Mouse (Mus musculus): ENCODE measurements at regions not wholly inside any gene's neighbourhood (a gene's known extent, or its start where the extent isn't known, plus 50 kb on each side); places are given as distances from the start of the nearest gene placed in this dataset.

DNA sequence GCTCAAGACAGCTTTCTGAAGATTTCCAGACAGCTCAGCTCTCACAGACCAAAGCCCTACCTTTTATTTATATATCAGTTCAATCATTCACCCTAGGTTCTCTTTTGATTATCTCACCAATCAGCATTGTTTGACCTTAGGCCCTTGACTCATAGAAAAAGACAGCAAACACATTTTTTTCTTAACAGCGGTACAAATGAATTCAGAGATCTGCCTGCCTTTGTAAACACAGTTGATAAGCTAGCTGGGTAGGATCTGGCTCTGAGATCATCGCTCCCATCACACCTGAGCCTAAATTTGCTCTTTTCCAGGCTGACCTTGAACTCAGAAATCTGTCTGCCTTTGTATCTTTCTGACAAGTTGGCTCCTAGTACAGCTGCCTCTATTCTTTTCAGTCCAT, 174.9 kb upstream of the Egln3 start:
- WGBS = 94% methylated on average over 2 of the region's 2 CpGs
- Histone ChIP-seq H3K9ac (ENCODE audit: low read depth, low read length) (no peak overlapping the region), H3K27me3 (ENCODE audit: control insufficient read depth, insufficient read depth, low read length) (no peaks in the 10 kb centered on the region), H3K4me3 (no peak overlapping the region), H3K36me3 (ENCODE audit: control insufficient read depth, insufficient read depth, low read length) (no peaks in the 10 kb centered on the region), H3K27ac (no peak overlapping the region), H3K4me1 (ENCODE audit: control insufficient read depth, insufficient read depth, low read length) (no peaks in the 10 kb centered on the region), H3K79me2 (replicated peaks; ENCODE audit: control insufficient read depth, insufficient read depth, low read length) (no peaks in the 10 kb centered on the region)
- intact Hi-C loops (cut with DNase I) = no loop called here
- no peak for DNase-seq
- no peak for TF ChIP-seq EP300 (IDR thresholded peaks at IDR 0.05; ENCODE audit: insufficient read depth, low read depth, low read length)
- TF ChIP-seq POLR2A (IDR thresholded peaks at IDR 0.05; ENCODE audit: insufficient read depth, low read depth, low read length) = no peak
- TF ChIP-seq CTCF (IDR thresholded peaks at IDR 0.05) = no peak

DNA sequence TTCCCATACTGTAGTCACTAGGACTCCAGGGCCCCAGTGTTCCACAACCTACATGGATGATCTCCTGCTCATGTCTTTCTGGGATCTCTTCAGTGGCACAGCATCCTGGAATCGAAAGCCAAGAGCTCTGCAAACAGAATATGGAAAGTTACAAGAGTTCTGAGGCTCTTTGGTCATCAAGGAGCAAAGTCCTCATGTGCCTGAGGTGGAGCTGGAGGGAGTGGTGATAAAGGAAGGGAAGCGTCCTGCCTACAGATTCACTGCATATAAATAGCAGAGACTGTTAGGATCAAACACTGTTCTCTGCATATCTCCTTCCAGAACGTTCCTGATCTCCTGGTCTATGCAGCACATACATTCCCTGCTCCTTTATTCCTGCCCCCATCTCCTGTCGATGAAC, 170.4 kb upstream of the Egln3 start:
- Histone ChIP-seq H3K4me1 (ENCODE audit: control insufficient read depth, insufficient read depth, low read length) (no peaks in the 10 kb centered on the region), H3K9ac (ENCODE audit: low read depth, low read length) (no peak overlapping the region), H3K4me3 (no peak overlapping the region), H3K79me2 (replicated peaks; ENCODE audit: control insufficient read depth, insufficient read depth, low read length) (no peaks in the 10 kb centered on the region), H3K36me3 (ENCODE audit: control insufficient read depth, insufficient read depth, low read length) (no peaks in the 10 kb centered on the region), H3K27ac (no peak overlapping the region), H3K27me3 (ENCODE audit: control insufficient read depth, insufficient read depth, low read length) (no peaks in the 10 kb centered on the region)
- no peak for TF ChIP-seq POLR2A (IDR thresholded peaks at IDR 0.05; ENCODE audit: insufficient read depth, low read depth, low read length)
- TF ChIP-seq EP300 (IDR thresholded peaks at IDR 0.05; ENCODE audit: insufficient read depth, low read depth, low read length) = no peak
- TF ChIP-seq CTCF (IDR thresholded peaks at IDR 0.05) = no peak
- intact Hi-C loops (cut with DNase I) = no loop called here
- no peak for DNase-seq
- 65% methylated on average over 4 of the region's 4 CpGs for WGBS

DNA sequence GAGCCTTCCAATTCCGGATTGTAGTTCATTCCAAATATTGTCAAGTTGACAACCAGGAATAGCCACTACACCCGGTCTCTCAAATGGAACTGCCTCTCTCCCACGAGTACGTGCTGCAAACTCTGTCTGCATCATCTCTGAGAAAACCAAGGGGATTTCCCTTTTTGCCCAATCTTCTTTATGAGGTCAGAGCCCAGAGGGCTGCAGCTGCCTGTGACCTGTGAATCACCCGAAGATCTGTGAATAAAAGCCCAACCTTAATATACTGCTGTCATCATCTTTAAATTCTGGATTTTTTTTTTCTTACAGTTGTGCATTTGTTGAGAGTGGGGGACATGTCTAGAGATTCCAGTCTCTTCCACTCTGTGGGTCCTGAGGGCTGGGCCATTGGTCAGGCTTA, 165.6 kb upstream of the Egln3 start:
- H3K4me1 ChIP-seq (ENCODE audit: control insufficient read depth, insufficient read depth, low read length) = no peaks in the 10 kb centered on the region
- no peak overlapping the region for H3K4me3 ChIP-seq
- 43% methylated on average over 5 of the region's 5 CpGs for WGBS
- TF ChIP-seq CTCF (IDR thresholded peaks at IDR 0.05) (no peak), EP300 (IDR thresholded peaks at IDR 0.05; ENCODE audit: insufficient read depth, low read depth, low read length) (no peak), POLR2A (IDR thresholded peaks at IDR 0.05; ENCODE audit: insufficient read depth, low read depth, low read length) (no peak)
- H3K79me2 ChIP-seq (replicated peaks; ENCODE audit: control insufficient read depth, insufficient read depth, low read length) = no peaks in the 10 kb centered on the region
- no peaks in the 10 kb centered on the region for H3K27me3 ChIP-seq (ENCODE audit: control insufficient read depth, insufficient read depth, low read length)
- H3K9ac ChIP-seq (ENCODE audit: low read depth, low read length) = no peak overlapping the region
- intact Hi-C loops (cut with DNase I) = no loop called here
- DNase-seq = no peak
- H3K27ac ChIP-seq = no peak overlapping the region
- no peaks in the 10 kb centered on the region for H3K36me3 ChIP-seq (ENCODE audit: control insufficient read depth, insufficient read depth, low read length)

DNA sequence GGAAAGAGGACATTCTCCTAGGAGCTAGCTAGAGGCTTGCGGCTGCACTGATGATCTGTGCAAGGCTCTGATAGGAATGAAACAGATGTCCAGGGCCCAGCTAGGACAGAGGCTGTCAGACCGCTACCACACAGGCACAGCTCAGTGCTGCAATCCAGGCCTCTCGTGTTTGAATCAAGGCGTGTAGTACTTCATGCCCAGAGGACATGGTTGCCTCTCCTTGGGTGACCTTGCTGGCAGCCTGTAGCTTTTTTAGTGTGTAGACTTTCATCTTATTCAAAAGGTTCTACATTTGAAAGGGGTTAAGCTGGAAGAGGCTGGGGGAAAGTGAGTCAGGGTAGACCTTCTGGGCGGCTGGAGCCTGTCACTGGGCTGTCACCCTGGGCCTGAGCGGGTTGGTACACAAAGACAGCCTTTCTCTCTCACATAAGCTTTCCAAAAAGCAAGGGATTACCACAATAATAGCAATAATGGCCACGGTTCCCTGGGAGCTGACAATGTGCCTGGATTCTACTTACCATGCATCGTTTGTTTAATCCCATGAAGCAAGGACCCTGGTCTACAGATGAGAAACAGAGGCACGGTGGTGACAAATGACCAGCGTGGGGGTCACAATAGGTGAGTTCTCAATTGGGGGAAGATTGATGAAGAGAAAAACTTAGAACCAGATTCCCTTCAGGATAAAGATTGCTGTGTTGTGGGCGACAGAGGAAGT, 160.9 kb upstream of the Egln3 start:
- Histone ChIP-seq H3K4me1 (ENCODE audit: control insufficient read depth, insufficient read depth, low read length) (no peaks in the 10 kb centered on the region), H3K79me2 (replicated peaks; ENCODE audit: control insufficient read depth, insufficient read depth, low read length) (no peaks in the 10 kb centered on the region), H3K27me3 (ENCODE audit: control insufficient read depth, insufficient read depth, low read length) (no peaks in the 10 kb centered on the region), H3K36me3 (ENCODE audit: control insufficient read depth, insufficient read depth, low read length) (no peaks in the 10 kb centered on the region), H3K4me3 (no peak overlapping the region), H3K9ac (ENCODE audit: low read depth, low read length) (no peak overlapping the region), H3K27ac (no peak overlapping the region)
- no peak for DNase-seq
- no peak for TF ChIP-seq CTCF (IDR thresholded peaks at IDR 0.05)
- no peak for TF ChIP-seq EP300 (IDR thresholded peaks at IDR 0.05; ENCODE audit: insufficient read depth, low read depth, low read length)
- TF ChIP-seq POLR2A (IDR thresholded peaks at IDR 0.05; ENCODE audit: insufficient read depth, low read depth, low read length) = no peak
- 85% methylated on average over 11 of the region's 11 CpGs for WGBS
- intact Hi-C loops (cut with DNase I) = no loop called here

DNA sequence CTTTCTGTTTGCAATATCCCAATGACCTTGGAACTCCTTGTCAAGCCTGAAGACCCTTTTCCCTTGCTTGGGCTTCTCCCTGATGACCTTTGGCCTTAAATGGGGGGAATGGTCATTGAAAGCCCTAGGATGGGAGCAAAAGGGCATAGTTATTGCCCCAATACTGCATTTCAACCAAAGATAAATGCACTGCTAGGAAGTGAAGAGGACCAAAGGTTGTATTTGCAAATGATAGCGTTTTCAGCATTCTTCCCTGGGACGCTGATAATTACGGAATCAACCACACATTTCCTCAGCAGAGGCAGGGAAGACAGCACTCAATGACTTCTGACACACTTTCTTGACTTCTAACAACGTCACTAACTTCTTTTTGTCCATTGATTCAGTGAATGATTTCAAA, 158.1 kb upstream of the Egln3 start:
- no peak for TF ChIP-seq EP300 (IDR thresholded peaks at IDR 0.05; ENCODE audit: insufficient read depth, low read depth, low read length)
- no peak for TF ChIP-seq POLR2A (IDR thresholded peaks at IDR 0.05; ENCODE audit: insufficient read depth, low read depth, low read length)
- no peak for TF ChIP-seq CTCF (IDR thresholded peaks at IDR 0.05)
- no peak for DNase-seq
- Histone ChIP-seq H3K79me2 (replicated peaks; ENCODE audit: control insufficient read depth, insufficient read depth, low read length) (no peaks in the 10 kb centered on the region), H3K4me3 (no peak overlapping the region), H3K36me3 (ENCODE audit: control insufficient read depth, insufficient read depth, low read length) (no peaks in the 10 kb centered on the region), H3K27ac (no peak overlapping the region), H3K9ac (ENCODE audit: low read depth, low read length) (no peak overlapping the region), H3K27me3 (ENCODE audit: control insufficient read depth, insufficient read depth, low read length) (no peaks in the 10 kb centered on the region), H3K4me1 (ENCODE audit: control insufficient read depth, insufficient read depth, low read length) (no peaks in the 10 kb centered on the region)
- 88% methylated on average over 4 of the region's 4 CpGs for WGBS
- intact Hi-C loops (cut with DNase I) = no loop called here

DNA sequence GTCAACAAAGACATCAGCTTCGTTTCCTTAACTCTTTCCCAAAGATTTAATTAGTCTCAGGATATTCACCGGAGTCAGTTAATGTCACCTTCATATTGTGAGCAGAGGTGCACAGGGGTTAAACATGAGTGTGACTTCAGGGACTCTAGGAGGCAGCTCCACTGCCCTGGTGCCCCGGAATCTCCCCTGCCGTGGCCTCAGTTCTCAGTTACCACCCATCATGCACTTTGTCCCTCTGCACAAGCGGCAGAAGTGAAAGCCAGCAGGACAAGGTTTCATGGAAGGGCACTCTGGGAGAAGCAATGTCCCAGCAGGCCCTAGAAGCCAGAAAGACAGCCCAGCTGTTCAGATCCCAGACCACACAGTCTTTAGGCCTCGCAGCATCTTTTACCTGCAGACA, 150.5 kb upstream of the Egln3 start:
- Histone ChIP-seq H3K36me3 (ENCODE audit: control insufficient read depth, insufficient read depth, low read length) (no peaks in the 10 kb centered on the region), H3K27me3 (ENCODE audit: control insufficient read depth, insufficient read depth, low read length) (no peaks in the 10 kb centered on the region), H3K27ac (no peak overlapping the region), H3K79me2 (replicated peaks; ENCODE audit: control insufficient read depth, insufficient read depth, low read length) (no peaks in the 10 kb centered on the region), H3K9ac (ENCODE audit: low read depth, low read length) (no peak overlapping the region), H3K4me3 (no peak overlapping the region), H3K4me1 (ENCODE audit: control insufficient read depth, insufficient read depth, low read length) (no peaks in the 10 kb centered on the region)
- whole genome bisulfite sequencing = 52% methylated on average over 6 of the region's 6 CpGs
- intact Hi-C loops (cut with DNase I) = loop anchor here (5.0 kb wide), 2 partner anchors 193 to 257 kb away; no protein-coding TSS in a partner anchor
- TF ChIP-seq POLR2A (IDR thresholded peaks at IDR 0.05; ENCODE audit: insufficient read depth, low read depth, low read length) (no peak), CTCF (IDR thresholded peaks at IDR 0.05) (no peak), EP300 (IDR thresholded peaks at IDR 0.05; ENCODE audit: insufficient read depth, low read depth, low read length) (no peak)
- no peak for DNase-seq
